Mouse (Mus musculus): ENCODE results near the gene Trpv1. TPM values are rescaled to one million over a fixed set of nuclear protein-coding genes. Genes with fewer than 3 reads are reported as not detected.

Gene Trpv1
- 0.16 TPM in 1 of 2 replicates, not detected in the other for polyA plus RNA-seq (2014; fragmentation: Nextera tagmentation; extraction: Ambion mirVana)

GRCm38 (mm10) chr11:73233992-73234391 is at the start of gene Trpv1:
Trpv1 (plus strand) TSS chr11:73234292.
- no peak within 1 kb of the TSS for H3K27ac ChIP-seq (ENCODE audit: low read depth, low read length)

GRCm38 (mm10) chr11:73185872-73186615 is 48.0 kb upstream of the Trpv1 start:
- no peak for ATAC-seq (replicated peaks; ENCODE audit: insufficient number of reproducible peaks, low FRiP score, low TSS enrichment)
- H3K27me3 ChIP-seq (ENCODE audit: control insufficient read depth, insufficient read depth, low read length): no peaks in the 10 kb centered on the region
- peaks cover 8% of the 10 kb centered on the region; the same call in 1 of the 2 replicates for H3K36me3 ChIP-seq (ENCODE audit: control insufficient read depth, insufficient read depth, low read length)
- 88% methylated on average over 10 of the region's 10 CpGs for WGBS (ENCODE audit: insufficient replicate concordance)
- no peak overlapping the region for H3K9ac ChIP-seq (ENCODE audit: low read depth, low read length)
- no peak overlapping the region for H3K4me3 ChIP-seq (ENCODE audit: low read depth, low read length)
- no peaks in the 10 kb centered on the region for H3K9me3 ChIP-seq (replicated peaks; ENCODE audit: control insufficient read depth, low read length)
- no peaks in the 10 kb centered on the region for H3K4me1 ChIP-seq (ENCODE audit: control insufficient read depth, insufficient read depth, low read length)
- no peak overlapping the region for H3K27ac ChIP-seq (ENCODE audit: low read depth, low read length)
- H3K4me2 ChIP-seq: no peak overlapping the region

More at GRCm38 (mm10) chr11:73233992-73234391, at the start of gene Trpv1:
- no peak for ATAC-seq (replicated peaks; ENCODE audit: insufficient number of reproducible peaks, low FRiP score, low TSS enrichment)
- Histone ChIP-seq H3K4me1 (ENCODE audit: control insufficient read depth, insufficient read depth, low read length) (no peaks in the 10 kb centered on the region), H3K4me3 (ENCODE audit: low read depth, low read length) (no peak within 1 kb of the TSS), H3K9me3 (replicated peaks; ENCODE audit: control insufficient read depth, low read length) (no peaks in the 10 kb centered on the region), H3K9ac (ENCODE audit: low read depth, low read length) (no peak within 1 kb of the TSS), H3K27me3 (ENCODE audit: control insufficient read depth, insufficient read depth, low read length) (no peaks in the 10 kb centered on the region), H3K4me2 (no peak within 1 kb of the TSS), H3K36me3 (ENCODE audit: control insufficient read depth, insufficient read depth, low read length) (no peaks in the 10 kb centered on the region)
- 74% methylated on average over 5 of the region's 5 CpGs for WGBS (ENCODE audit: insufficient replicate concordance)

GRCm38 (mm10) chr11:73187231-73187630 is 46.9 kb upstream of the Trpv1 start:
- Histone ChIP-seq H3K36me3 (ENCODE audit: control insufficient read depth, insufficient read depth, low read length) (peaks cover 11% of the 10 kb centered on the region; the same call in 1 of the 2 replicates), H3K27me3 (ENCODE audit: control insufficient read depth, insufficient read depth, low read length) (no peaks in the 10 kb centered on the region), H3K4me3 (ENCODE audit: low read depth, low read length) (no peak overlapping the region), H3K9me3 (replicated peaks; ENCODE audit: control insufficient read depth, low read length) (no peaks in the 10 kb centered on the region), H3K4me2 (no peak overlapping the region), H3K9ac (ENCODE audit: low read depth, low read length) (no peak overlapping the region), H3K4me1 (ENCODE audit: control insufficient read depth, insufficient read depth, low read length) (no peaks in the 10 kb centered on the region), H3K27ac (ENCODE audit: low read depth, low read length) (no peak overlapping the region)
- ATAC-seq (replicated peaks; ENCODE audit: insufficient number of reproducible peaks, low FRiP score, low TSS enrichment): no peak
- 81% methylated on average over 6 of the region's 6 CpGs for WGBS (ENCODE audit: insufficient replicate concordance)

GRCm38 (mm10) chr11:73193047-73193446 is 41.0 kb upstream of the Trpv1 start:
- WGBS (ENCODE audit: insufficient replicate concordance): 66% methylated on average over 6 of the region's 6 CpGs
- no peak for ATAC-seq (replicated peaks; ENCODE audit: insufficient number of reproducible peaks, low FRiP score, low TSS enrichment)
- no peak overlapping the region for H3K4me3 ChIP-seq (ENCODE audit: low read depth, low read length)
- H3K9me3 ChIP-seq (replicated peaks; ENCODE audit: control insufficient read depth, low read length): no peaks in the 10 kb centered on the region
- 0 out of 2 replicates have a peak, but pooled peaks cover 3% of the 10 kb centered on the region for H3K36me3 ChIP-seq (ENCODE audit: control insufficient read depth, insufficient read depth, low read length)
- no peak overlapping the region for H3K9ac ChIP-seq (ENCODE audit: low read depth, low read length)
- no peak overlapping the region for H3K27ac ChIP-seq (ENCODE audit: low read depth, low read length)
- H3K4me2 ChIP-seq: no peak overlapping the region
- H3K4me1 ChIP-seq (ENCODE audit: control insufficient read depth, insufficient read depth, low read length): no peaks in the 10 kb centered on the region
- no peaks in the 10 kb centered on the region for H3K27me3 ChIP-seq (ENCODE audit: control insufficient read depth, insufficient read depth, low read length)

- 75% methylated on average over 2 of the region's 2 CpGs for WGBS (ENCODE audit: insufficient replicate concordance)
- H3K36me3 ChIP-seq (ENCODE audit: control insufficient read depth, insufficient read depth, low read length): 0 out of 2 replicates have a peak, but pooled peaks cover 3% of the 10 kb centered on the region
- H3K27me3 ChIP-seq (ENCODE audit: control insufficient read depth, insufficient read depth, low read length): no peaks in the 10 kb centered on the region
- no peak overlapping the region for H3K4me3 ChIP-seq (ENCODE audit: low read depth, low read length)
- no peak overlapping the region for H3K9ac ChIP-seq (ENCODE audit: low read depth, low read length)
- H3K27ac ChIP-seq (ENCODE audit: low read depth, low read length): no peak overlapping the region
- H3K9me3 ChIP-seq (replicated peaks; ENCODE audit: control insufficient read depth, low read length): no peaks in the 10 kb centered on the region
- H3K4me1 ChIP-seq (ENCODE audit: control insufficient read depth, insufficient read depth, low read length): no peaks in the 10 kb centered on the region
- no peak for ATAC-seq (replicated peaks; ENCODE audit: insufficient number of reproducible peaks, low FRiP score, low TSS enrichment)
- no peak overlapping the region for H3K4me2 ChIP-seq
These were observed 39.6 kb upstream of the Trpv1 start for GRCm38 (mm10) chr11:73194444-73194843.

GRCm38 (mm10) chr11:73198190-73198589 is 35.9 kb upstream of the Trpv1 start:
- 3% methylated on average over 1 of the region's 1 CpGs for WGBS (ENCODE audit: insufficient replicate concordance)
- peak overlapping the region; percentile 99 for H3K4me2 ChIP-seq
- H3K36me3 ChIP-seq (ENCODE audit: control insufficient read depth, insufficient read depth, low read length): no peaks in the 10 kb centered on the region
- H3K9ac ChIP-seq (ENCODE audit: low read depth, low read length): peak overlapping the region; percentile 75
- no peaks in the 10 kb centered on the region for H3K27me3 ChIP-seq (ENCODE audit: control insufficient read depth, insufficient read depth, low read length)
- no peak overlapping the region for H3K27ac ChIP-seq (ENCODE audit: low read depth, low read length)
- no peak for ATAC-seq (replicated peaks; ENCODE audit: insufficient number of reproducible peaks, low FRiP score, low TSS enrichment)
- H3K9me3 ChIP-seq (replicated peaks; ENCODE audit: control insufficient read depth, low read length): no peaks in the 10 kb centered on the region
- H3K4me3 ChIP-seq (ENCODE audit: low read depth, low read length): peak overlapping the region; percentile 71
- no peaks in the 10 kb centered on the region for H3K4me1 ChIP-seq (ENCODE audit: control insufficient read depth, insufficient read depth, low read length)

- peak within 1 kb of the TSS; percentile 99 for H3K4me2 ChIP-seq
- peak within 1 kb of the TSS; percentile 71 for H3K4me3 ChIP-seq (ENCODE audit: low read depth, low read length)
- H3K9me3 ChIP-seq (replicated peaks; ENCODE audit: control insufficient read depth, low read length): no peaks in the 10 kb centered on the region
- no peaks in the 10 kb centered on the region for H3K27me3 ChIP-seq (ENCODE audit: control insufficient read depth, insufficient read depth, low read length)
- no peaks in the 10 kb centered on the region for H3K36me3 ChIP-seq (ENCODE audit: control insufficient read depth, insufficient read depth, low read length)
- no peak within 1 kb of the TSS for H3K27ac ChIP-seq (ENCODE audit: low read depth, low read length)
- under 1% methylated on average over 22 of the region's 22 CpGs for WGBS (ENCODE audit: insufficient replicate concordance)
- no peaks in the 10 kb centered on the region for H3K4me1 ChIP-seq (ENCODE audit: control insufficient read depth, insufficient read depth, low read length)
- H3K9ac ChIP-seq (ENCODE audit: low read depth, low read length): peak within 1 kb of the TSS; percentile 75
- ATAC-seq (replicated peaks; ENCODE audit: insufficient number of reproducible peaks, low FRiP score, low TSS enrichment): peak; percentile 95
These were observed 35.4 kb upstream of the Trpv1 start, which contains the start of gene Ctns for GRCm38 (mm10) chr11:73198603-73199229. Ctns (minus strand) TSS chr11:73199042.

GRCm38 (mm10) chr11:73199230-73199712 is 34.8 kb upstream of the Trpv1 start, which contains the start of gene Shpk:
Shpk (plus strand) TSS chr11:73199460.
- H3K27me3 ChIP-seq (ENCODE audit: control insufficient read depth, insufficient read depth, low read length): no peaks in the 10 kb centered on the region
- H3K9me3 ChIP-seq (replicated peaks; ENCODE audit: control insufficient read depth, low read length): no peaks in the 10 kb centered on the region
- peak; percentile 98 for ATAC-seq (replicated peaks; ENCODE audit: insufficient number of reproducible peaks, low FRiP score, low TSS enrichment)
- peak within 1 kb of the TSS; percentile 99 for H3K4me2 ChIP-seq
- H3K4me3 ChIP-seq (ENCODE audit: low read depth, low read length): peak within 1 kb of the TSS; percentile 71
- under 1% methylated on average over 32 of the region's 32 CpGs for WGBS (ENCODE audit: insufficient replicate concordance)
- H3K27ac ChIP-seq (ENCODE audit: low read depth, low read length): no peak within 1 kb of the TSS
- H3K9ac ChIP-seq (ENCODE audit: low read depth, low read length): peak within 1 kb of the TSS; percentile 75
- H3K36me3 ChIP-seq (ENCODE audit: control insufficient read depth, insufficient read depth, low read length): no peaks in the 10 kb centered on the region
- no peaks in the 10 kb centered on the region for H3K4me1 ChIP-seq (ENCODE audit: control insufficient read depth, insufficient read depth, low read length)
